ENCODE assay signal across 23 mouse cellular contexts in the genomic region with DNA sequence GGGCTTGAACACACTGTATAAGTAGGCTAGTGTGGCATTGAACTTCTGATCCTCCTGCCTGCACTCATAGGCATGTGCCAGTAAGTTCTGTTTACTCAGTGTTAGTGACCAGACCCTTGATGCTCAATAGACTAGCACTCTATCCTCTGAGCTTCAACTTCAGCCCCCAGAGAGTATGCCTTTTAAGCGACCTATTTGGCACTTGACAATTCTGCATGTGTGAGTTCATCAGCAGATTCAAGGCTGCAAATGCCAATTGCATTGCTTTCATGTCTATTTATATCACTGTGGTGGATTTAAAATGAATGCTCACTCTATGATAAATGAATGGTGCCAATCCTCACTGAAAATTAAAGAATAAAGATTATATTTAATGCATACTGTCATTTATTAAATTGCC. TPM values are rescaled to one million over a fixed set of nuclear protein-coding genes. Genes with fewer than 3 reads are reported as not detected.
A peak's percentile ranks its signal among the peaks of the same experiment; 100 is the strongest.
DNase-seq lines count a peak whose midpoint lies in the region; ATAC-seq and TF ChIP-seq lines count a peak whose summit lies in the region.
"Had no signal": no experiment of that assay in that cellular context is flagged by ENCODE, and none has a peak within 500 bp of the region (broad histone marks: within the 10 kb centered on the region; RNA-seq: fewer than 3 reads in every experiment).

No protein-coding gene starts in this region.

- no peaks in the 10 kb centered on the region for H3K27me3 ChIP-seq in heart, embryonic 12.5 days (replicated peaks)
- no peaks in the 10 kb centered on the region for H3K27me3 ChIP-seq in heart, embryonic 15.5 days
- no peaks in the 10 kb centered on the region for H3K27me3 ChIP-seq in heart, embryonic 11.5 days (ENCODE audit: control insufficient read depth, insufficient read depth, low read length)
- no peaks in the 10 kb centered on the region for H3K27me3 ChIP-seq in heart, postnatal 0 days (ENCODE audit: control insufficient read depth, insufficient read depth, low read length)
- H3K27me3 ChIP-seq: forebrain, embryonic 13.5 days; hindbrain, embryonic 12.5 days; hindbrain, embryonic 15.5 days; Patski had no signal

- H3K9ac ChIP-seq in heart, embryonic 12.5 days = no peak overlapping the region
- H3K9ac ChIP-seq in heart, embryonic 15.5 days = no peak overlapping the region
- no peak overlapping the region for H3K9ac ChIP-seq in heart, embryonic 11.5 days (ENCODE audit: low read depth, low read length)
- no peak overlapping the region for H3K9ac ChIP-seq in heart, postnatal 0 days (replicated peaks; ENCODE audit: low read depth, low read length)
- H3K9ac ChIP-seq: forebrain, embryonic 13.5 days; hindbrain, embryonic 12.5 days; hindbrain, embryonic 15.5 days had no signal

- H3K4me1 ChIP-seq in heart, embryonic 12.5 days (replicated peaks) = peaks cover 10% of the 10 kb centered on the region; the same call in 1 of the 2 replicates
- peaks cover 21% of the 10 kb centered on the region for H3K4me1 ChIP-seq in heart, embryonic 15.5 days (replicated peaks)
- no peaks in the 10 kb centered on the region for H3K4me1 ChIP-seq in heart, embryonic 11.5 days (ENCODE audit: control insufficient read depth, insufficient read depth, low read length)
- peaks cover 20% of the 10 kb centered on the region for H3K4me1 ChIP-seq in heart, postnatal 0 days (ENCODE audit: control insufficient read depth, insufficient read depth)
- H3K4me1 ChIP-seq: hindbrain, embryonic 15.5 days had no signal

- TF ChIP-seq EP300 in heart, postnatal 0 days (IDR thresholded peaks at IDR 0.05; ENCODE audit: low read depth) = peak; percentile 52; the same call in 1 of the 2 replicates

- H3K36me3 ChIP-seq in heart, embryonic 12.5 days = no peaks in the 10 kb centered on the region
- H3K36me3 ChIP-seq in heart, embryonic 15.5 days = no peaks in the 10 kb centered on the region
- no peaks in the 10 kb centered on the region for H3K36me3 ChIP-seq in heart, embryonic 11.5 days (ENCODE audit: control insufficient read depth, insufficient read depth, low read length)
- H3K36me3 ChIP-seq in heart, postnatal 0 days (replicated peaks; ENCODE audit: control insufficient read depth, insufficient read depth, low read length) = no peaks in the 10 kb centered on the region
- H3K36me3 ChIP-seq: forebrain, embryonic 10.5 days; hindbrain, embryonic 12.5 days; hindbrain, embryonic 15.5 days had no signal

- H3K9me3 ChIP-seq in heart, embryonic 12.5 days (replicated peaks) = no peaks in the 10 kb centered on the region
- H3K9me3 ChIP-seq in heart, embryonic 15.5 days (replicated peaks) = no peaks in the 10 kb centered on the region
- no peaks in the 10 kb centered on the region for H3K9me3 ChIP-seq in heart, embryonic 11.5 days (replicated peaks; ENCODE audit: control insufficient read depth, low read length)
- no peaks in the 10 kb centered on the region for H3K9me3 ChIP-seq in heart, postnatal 0 days (replicated peaks; ENCODE audit: control insufficient read depth, low read length)
- H3K9me3 ChIP-seq: forebrain, embryonic 10.5 days; forebrain, embryonic 13.5 days; hindbrain, embryonic 12.5 days; hindbrain, embryonic 15.5 days had no signal

- 35% methylated on average over 1 of the region's 1 CpGs for WGBS in heart, embryonic 12.5 days
- WGBS in heart, embryonic 15.5 days = 37% methylated on average over 1 of the region's 1 CpGs
- 63% methylated on average over 1 of the region's 1 CpGs for WGBS in heart, embryonic 11.5 days (ENCODE audit: insufficient replicate concordance)
- 33% methylated on average over 1 of the region's 1 CpGs for WGBS in heart, postnatal 0 days

- 0 out of 2 replicates have a peak overlapping the region, but pooled peaks have one; percentile 21 for H3K27ac ChIP-seq in heart, embryonic 12.5 days (ENCODE audit: poor library complexity, severe bottlenecking)
- peak overlapping the region; percentile 69 for H3K27ac ChIP-seq in heart, embryonic 15.5 days
- no peak overlapping the region for H3K27ac ChIP-seq in heart, embryonic 11.5 days (ENCODE audit: low read depth, low read length)
- H3K27ac ChIP-seq in heart, postnatal 0 days (ENCODE audit: low read depth) = peak overlapping the region; percentile 68
- H3K27ac ChIP-seq: forebrain, embryonic 10.5 days; forebrain, embryonic 13.5 days; hindbrain, embryonic 12.5 days; hindbrain, embryonic 15.5 days had no signal

- no peak for DNase-seq in heart, postnatal 4 days
- DNase-seq in heart, postnatal 0 days (ENCODE audit: low spot score) = peak; percentile 84
- DNase-seq: adrenal gland, postnatal 10 days; adrenal gland, postnatal 36 days; cerebellum, adult 18-20 months; cerebellum, adult 9-10 months; cerebellum, postnatal 14 days; gastrocnemius, postnatal 10 days; gastrocnemius, postnatal 36 days; kidney, adult 2 months had no signal

- TF ChIP-seq CTCF in heart, postnatal 0 days (IDR thresholded peaks at IDR 0.05; ENCODE audit: low read depth) = no peak

- H3K4me2 ChIP-seq in heart, embryonic 12.5 days = no peak overlapping the region
- H3K4me2 ChIP-seq in heart, embryonic 15.5 days = no peak overlapping the region
- no peak overlapping the region for H3K4me2 ChIP-seq in heart, embryonic 11.5 days
- H3K4me2 ChIP-seq in heart, postnatal 0 days (ENCODE audit: low read depth, low read length) = no peak overlapping the region
- H3K4me2 ChIP-seq: forebrain, embryonic 13.5 days; hindbrain, embryonic 12.5 days; hindbrain, embryonic 15.5 days had no signal

- no peak for ATAC-seq in heart, embryonic 12.5 days (ENCODE audit: insufficient number of reproducible peaks, low FRiP score)
- ATAC-seq in heart, embryonic 15.5 days (replicated peaks; ENCODE audit: insufficient number of reproducible peaks, insufficient read depth, low FRiP score, low read depth) = no peak; the same call in 1 of the 2 replicates
- ATAC-seq in heart, embryonic 11.5 days (replicated peaks; ENCODE audit: insufficient number of reproducible peaks, low FRiP score, low TSS enrichment) = no peak
- ATAC-seq in heart, postnatal 0 days (ENCODE audit: insufficient read depth, low read depth) = peak; percentile 85
- no peak for ATAC-seq in CD4-positive, CD25-positive, alpha-beta regulatory T cell, adult 4 months
- ATAC-seq: forebrain, embryonic 13.5 days; forebrain, embryonic 16.5 days; intestine, postnatal 0 days; Patski had no signal

- no peak overlapping the region for H3K4me3 ChIP-seq in heart, embryonic 12.5 days
- H3K4me3 ChIP-seq in heart, embryonic 15.5 days = no peak overlapping the region
- no peak overlapping the region for H3K4me3 ChIP-seq in heart, embryonic 11.5 days (ENCODE audit: low read depth, low read length)
- H3K4me3 ChIP-seq in heart, postnatal 0 days (ENCODE audit: low read depth, low read length) = no peak overlapping the region
- H3K4me3 ChIP-seq: forebrain, embryonic 10.5 days; forebrain, embryonic 13.5 days; hindbrain, embryonic 12.5 days; hindbrain, embryonic 15.5 days had no signal

RNA-seq across cellular contexts. Expression of gene Tubb2b, which starts 24.9 kb away (rescaled TPM):
- polyA plus RNA-seq in heart, embryonic 12.5 days (2016; fragmentation: Nextera tagmentation; extraction: Ambion mirVana) = 24.2 and 28.8 TPM in 2 replicates
- total RNA-seq in heart, postnatal 4 days (2021) = 100 to 1,000 TPM; 100 to 106 TPM
- polyA plus RNA-seq in heart, embryonic 15.5 days (2015; fragmentation: Nextera tagmentation; extraction: Ambion mirVana) = 36.0 and 42.3 TPM in 2 replicates
- 25.2 and 35.0 TPM in 2 replicates for polyA plus RNA-seq in heart, embryonic 11.5 days (2014; fragmentation: Nextera tagmentation; extraction: Ambion mirVana)
- total RNA-seq in heart, postnatal 0 days (2014; rRNA removed; ENCODE audit: low replicate concordance) = 157 and 227 TPM in 2 replicates
- polyA plus RNA-seq in heart, postnatal 0 days (2015; fragmentation: Nextera tagmentation; extraction: Ambion mirVana) = 16.9 and 19.7 TPM in 2 replicates
- under 1 TPM; 0.59 to 0.72 TPM for polyA plus RNA-seq in CD4-positive, CD25-positive, alpha-beta regulatory T cell, adult 4 months (2017; shearing (Covaris generic))
- total RNA-seq: granulocyte monocyte progenitor cell, adult 5-6 weeks; hematopoietic stem cell, adult 5-6 weeks had no signal

RNA-seq across cellular contexts. Expression of gene Tubb2a, which starts 27.6 kb away (rescaled TPM):
- polyA plus RNA-seq in heart, embryonic 12.5 days (2016; fragmentation: Nextera tagmentation; extraction: Ambion mirVana) = 111 and 117 TPM in 2 replicates
- 100 to 1,000 TPM; 168 to 177 TPM for total RNA-seq in heart, postnatal 4 days (2021)
- 136 and 170 TPM in 2 replicates for polyA plus RNA-seq in heart, embryonic 15.5 days (2015; fragmentation: Nextera tagmentation; extraction: Ambion mirVana)
- polyA plus RNA-seq in heart, embryonic 11.5 days (2014; fragmentation: Nextera tagmentation; extraction: Ambion mirVana) = 96.2 and 112 TPM in 2 replicates
- 291 and 343 TPM in 2 replicates for total RNA-seq in heart, postnatal 0 days (2014; rRNA removed; ENCODE audit: low replicate concordance)
- 90.8 and 105 TPM in 2 replicates for polyA plus RNA-seq in heart, postnatal 0 days (2015; fragmentation: Nextera tagmentation; extraction: Ambion mirVana)
- polyA plus RNA-seq in CD4-positive, CD25-positive, alpha-beta regulatory T cell, adult 4 months (2017; shearing (Covaris generic)) = 10 to 100 TPM; 17.8 to 20.1 TPM

RNA-seq across cellular contexts. Expression of gene Psmg4, which starts 57.4 kb away (rescaled TPM):
- 76.9 and 78.8 TPM in 2 replicates for polyA plus RNA-seq in heart, embryonic 12.5 days (2016; fragmentation: Nextera tagmentation; extraction: Ambion mirVana)
- total RNA-seq in heart, postnatal 4 days (2021) = 10 to 100 TPM; 41.1 to 41.3 TPM
- 65.3 and 76.5 TPM in 2 replicates for polyA plus RNA-seq in heart, embryonic 15.5 days (2015; fragmentation: Nextera tagmentation; extraction: Ambion mirVana)
- 59.0 and 66.1 TPM in 2 replicates for polyA plus RNA-seq in heart, embryonic 11.5 days (2014; fragmentation: Nextera tagmentation; extraction: Ambion mirVana)
- 58.0 and 108 TPM in 2 replicates for total RNA-seq in heart, postnatal 0 days (2014; rRNA removed; ENCODE audit: low replicate concordance)
- 86.3 and 87.8 TPM in 2 replicates for polyA plus RNA-seq in heart, postnatal 0 days (2015; fragmentation: Nextera tagmentation; extraction: Ambion mirVana)
- 10 to 100 TPM; 36.0 to 41.4 TPM for polyA plus RNA-seq in CD4-positive, CD25-positive, alpha-beta regulatory T cell, adult 4 months (2017; shearing (Covaris generic))

Comparison
In these comparisons a context has a peak if more than half of its experiments do, and no peak if none do; other contexts are left out.
1. RNA of gene Tubb2b, which starts 24.9 kb away (polyA plus RNA-seq): 36.0 to 42.3 TPM in heart, embryonic 15.5 days, 24.2 to 28.8 TPM in heart, embryonic 12.5 days, 25.2 to 35.0 TPM in heart, embryonic 11.5 days and 16.9 to 19.7 TPM in heart, postnatal 0 days; 0.59 to 0.72 TPM in CD4-positive, CD25-positive, alpha-beta regulatory T cell, adult 4 months; every median in the first group is over 10 times any median in the second.